Mouse (Mus musculus): ENCODE measurements around the gene 4933428G20Rik. TPM values are rescaled to one million over a fixed set of nuclear protein-coding genes. Genes with fewer than 3 reads are reported as not detected.

Gene 4933428G20Rik
- polyA plus RNA-seq, 1 experiment from 2014 or later, result 0.87 TPM

DNA sequence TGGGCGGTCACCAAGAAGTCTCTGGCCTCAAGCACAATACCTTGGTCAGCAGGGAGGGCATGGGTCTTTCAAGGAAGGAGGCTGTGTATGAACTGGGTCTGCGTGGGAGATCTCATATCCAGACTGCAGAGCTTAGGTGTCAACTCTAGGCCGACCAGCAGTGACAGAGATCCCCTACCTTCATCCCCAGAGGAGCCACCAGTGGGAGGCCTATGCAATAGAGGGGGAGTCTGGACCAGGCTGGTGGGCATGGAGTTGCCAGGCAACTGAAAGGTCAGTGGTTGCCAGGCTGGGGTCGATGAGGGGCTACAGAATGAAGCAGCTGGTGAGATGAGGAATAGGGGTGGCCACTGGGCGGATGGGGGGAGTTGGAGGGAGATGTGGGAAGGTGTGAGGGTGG lies 39.5 kb upstream of the 4933428G20Rik start:
- Histone ChIP-seq H3K36me3 (no peaks in the 10 kb centered on the region), H3K9ac (no peak overlapping the region), H3K9me3 (no peaks in the 10 kb centered on the region), H3K27me3 (peaks cover 86% of the 10 kb centered on the region), H3K4me1 (peaks cover 29% of the 10 kb centered on the region), H3K4me2 (no peak overlapping the region), H3K27ac (no peak overlapping the region), H3K4me3 (no peak overlapping the region)
- WGBS, result 55% methylated on average over 5 of the region's 5 CpGs
- no peak for ATAC-seq (ENCODE audit: borderline replicate concordance, extremely low read depth, low FRiP score, low TSS enrichment)

DNA sequence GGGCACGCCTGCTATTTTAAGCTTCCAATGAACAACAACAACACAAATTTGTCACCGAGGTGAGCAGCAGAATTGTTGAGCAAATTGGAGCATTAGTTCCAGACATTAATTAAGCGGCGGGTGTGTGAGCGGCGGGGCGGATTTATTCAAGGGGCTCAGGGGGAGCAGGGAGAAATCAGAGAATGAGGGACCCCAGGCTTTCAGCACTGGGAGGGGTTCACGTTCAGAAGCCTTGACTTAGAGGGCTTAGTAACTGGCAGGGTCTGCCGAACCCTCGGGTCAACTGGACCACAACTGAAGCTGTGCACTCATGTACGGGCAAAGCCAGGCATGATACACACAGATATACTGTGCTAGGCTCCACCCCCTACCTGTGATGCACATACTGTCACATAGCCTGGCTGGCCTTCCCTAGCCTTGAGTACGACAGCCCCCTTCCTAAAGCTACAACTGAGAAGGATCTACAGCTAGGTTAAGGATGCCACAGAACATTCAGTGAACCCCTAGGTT lies 37.5 kb upstream of the 4933428G20Rik start:
- no peaks in the 10 kb centered on the region for H3K9me3 ChIP-seq
- peak overlapping the region; percentile 31; the same call in 1 of the 2 replicates for H3K4me3 ChIP-seq
- peaks cover 42% of the 10 kb centered on the region for H3K4me1 ChIP-seq
- no peak for ATAC-seq (ENCODE audit: borderline replicate concordance, extremely low read depth, low FRiP score, low TSS enrichment)
- H3K36me3 ChIP-seq, result no peaks in the 10 kb centered on the region
- H3K27me3 ChIP-seq, result peaks cover 86% of the 10 kb centered on the region
- H3K4me2 ChIP-seq, result peak overlapping the region; percentile 60; the same call in 1 of the 2 replicates
- no peak overlapping the region for H3K27ac ChIP-seq
- 34% methylated on average over 12 of the region's 12 CpGs for WGBS
- H3K9ac ChIP-seq, result no peak overlapping the region

DNA sequence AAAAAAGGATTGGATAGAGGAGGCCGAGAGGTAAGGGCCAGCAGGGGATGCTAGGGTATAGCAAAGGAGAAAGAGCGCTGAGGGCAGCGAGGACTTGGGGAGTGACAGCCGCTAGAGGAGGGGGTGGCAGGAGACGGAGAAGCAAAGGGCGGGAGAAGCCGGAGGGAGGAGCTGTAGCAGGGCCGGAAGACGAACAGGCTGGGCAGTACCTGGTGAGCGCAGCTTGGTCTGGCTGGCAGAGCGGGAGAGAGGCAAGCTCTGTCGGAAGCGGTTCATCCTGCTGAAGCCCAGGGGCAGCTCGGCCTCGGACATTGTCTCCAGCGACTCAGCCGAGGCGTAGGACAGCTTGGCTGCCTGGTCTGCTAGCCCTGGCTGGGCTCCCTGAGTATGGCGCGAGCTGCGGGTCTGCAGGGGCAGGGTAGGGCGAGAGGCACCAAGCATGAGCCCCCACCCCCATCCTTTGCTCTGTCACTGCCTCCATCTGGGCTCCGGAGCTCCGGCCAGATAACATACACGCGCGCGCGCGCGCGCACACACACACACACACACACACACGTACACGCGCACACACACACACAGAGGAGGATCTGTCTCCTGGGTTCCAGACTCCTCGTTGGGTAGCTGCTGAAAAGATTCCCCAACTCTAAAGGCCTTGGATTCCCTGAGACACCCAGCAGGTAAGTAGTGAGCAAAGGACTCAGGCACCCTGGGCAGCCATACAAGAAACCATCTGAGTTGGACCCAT lies 36.9 kb upstream of the 4933428G20Rik start:
- H3K27me3 ChIP-seq, result peaks cover 86% of the 10 kb centered on the region
- H3K36me3 ChIP-seq, result no peaks in the 10 kb centered on the region
- peaks cover 47% of the 10 kb centered on the region for H3K4me1 ChIP-seq
- ATAC-seq (ENCODE audit: borderline replicate concordance, extremely low read depth, low FRiP score, low TSS enrichment), result no peak
- H3K4me3 ChIP-seq, result peak overlapping the region; percentile 31
- under 1% methylated on average over 36 of the region's 36 CpGs for WGBS
- H3K9ac ChIP-seq, result peak overlapping the region; percentile 8; the same call in 1 of the 2 replicates
- peak overlapping the region; percentile 60 for H3K4me2 ChIP-seq
- no peak overlapping the region for H3K27ac ChIP-seq
- no peaks in the 10 kb centered on the region for H3K9me3 ChIP-seq

DNA sequence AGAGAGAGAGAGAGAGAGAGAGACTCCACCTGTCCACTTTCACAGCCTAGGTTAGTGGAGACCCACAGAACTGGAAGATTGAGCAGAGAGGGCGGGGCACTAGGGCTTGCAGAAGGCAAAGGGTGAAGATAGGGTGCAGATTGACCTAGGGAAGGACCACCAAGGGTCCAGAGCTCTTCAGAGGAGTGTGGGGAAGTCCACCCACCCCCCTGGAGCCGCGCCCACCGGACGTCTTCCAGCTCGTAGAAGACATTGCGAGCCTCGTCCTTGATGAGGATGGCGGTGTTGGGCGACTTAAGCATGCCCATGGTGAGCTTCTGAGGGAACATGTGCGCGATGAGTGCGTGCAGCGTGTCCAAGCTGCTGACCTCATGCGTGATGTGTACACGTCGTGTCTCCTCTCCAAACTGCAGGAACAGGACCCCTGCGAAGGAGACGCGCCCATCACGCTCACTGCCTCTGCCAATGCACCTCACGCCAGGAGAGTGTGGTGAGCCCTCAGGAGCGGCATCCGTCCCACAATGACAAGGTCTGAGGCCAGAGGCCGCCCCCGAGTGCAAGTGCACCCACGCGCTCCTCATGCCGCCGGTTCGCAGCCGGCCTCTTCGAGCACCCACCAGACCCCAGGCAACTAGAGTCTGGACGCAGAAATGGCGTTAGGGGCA lies 36.1 kb upstream of the 4933428G20Rik start:
- Histone ChIP-seq H3K4me3 (peak overlapping the region; percentile 31), H3K4me1 (peaks cover 51% of the 10 kb centered on the region), H3K27ac (no peak overlapping the region), H3K9me3 (no peaks in the 10 kb centered on the region), H3K4me2 (peak overlapping the region; percentile 60), H3K36me3 (no peaks in the 10 kb centered on the region), H3K9ac (0 out of 2 replicates have a peak overlapping the region, but pooled peaks have one; percentile 8), H3K27me3 (peaks cover 85% of the 10 kb centered on the region)
- WGBS, result 11% methylated on average over 35 of the region's 35 CpGs
- ATAC-seq (ENCODE audit: borderline replicate concordance, extremely low read depth, low FRiP score, low TSS enrichment), result no peak

DNA sequence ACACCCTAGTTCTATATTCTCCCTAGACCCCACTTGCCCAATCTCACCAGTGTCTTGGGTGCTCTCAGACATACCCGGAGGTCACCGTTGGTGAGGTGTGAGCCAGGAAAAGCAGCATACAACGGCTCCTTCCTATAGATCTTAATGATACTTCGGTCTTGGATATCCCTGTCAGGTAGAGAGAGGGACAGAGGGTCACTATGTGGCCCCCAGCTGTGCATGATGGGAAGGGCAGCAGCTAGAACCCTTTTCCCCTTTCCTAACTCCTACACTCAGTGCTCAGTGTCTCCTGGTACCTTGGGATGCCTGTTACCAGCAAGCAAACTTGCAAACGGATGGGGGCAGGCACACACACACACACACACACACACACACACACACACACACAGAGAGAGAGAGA lies 35.5 kb upstream of the 4933428G20Rik start:
- no peaks in the 10 kb centered on the region for H3K36me3 ChIP-seq
- 35% methylated on average over 5 of the region's 5 CpGs for WGBS
- peaks cover 48% of the 10 kb centered on the region for H3K4me1 ChIP-seq
- no peak overlapping the region for H3K27ac ChIP-seq
- H3K27me3 ChIP-seq, result peaks cover 90% of the 10 kb centered on the region
- no peak overlapping the region for H3K4me3 ChIP-seq
- H3K4me2 ChIP-seq, result no peak overlapping the region
- no peak for ATAC-seq (ENCODE audit: borderline replicate concordance, extremely low read depth, low FRiP score, low TSS enrichment)
- H3K9me3 ChIP-seq, result no peaks in the 10 kb centered on the region
- no peak overlapping the region for H3K9ac ChIP-seq

DNA sequence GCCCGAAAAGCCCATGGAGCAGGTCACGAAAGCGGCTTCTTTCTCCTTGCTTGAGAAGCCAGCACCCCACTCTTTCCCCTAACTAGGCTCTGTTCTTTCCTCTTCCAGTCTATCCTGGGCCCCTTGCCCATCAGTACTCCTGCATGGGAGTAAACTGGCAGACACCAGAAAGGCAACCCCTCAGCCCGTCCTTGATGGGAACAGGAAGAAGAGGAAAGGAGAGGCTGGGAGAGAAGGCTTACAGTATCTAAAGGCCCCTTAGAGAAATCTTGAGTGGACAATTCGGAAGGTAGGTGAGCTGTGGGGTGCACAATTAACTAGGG lies 35.1 kb upstream of the 4933428G20Rik start:
- Histone ChIP-seq H3K4me2 (no peak overlapping the region), H3K36me3 (no peaks in the 10 kb centered on the region), H3K4me3 (no peak overlapping the region), H3K9ac (no peak overlapping the region), H3K27ac (no peak overlapping the region), H3K9me3 (no peaks in the 10 kb centered on the region), H3K27me3 (peaks cover 90% of the 10 kb centered on the region), H3K4me1 (peaks cover 44% of the 10 kb centered on the region)
- 25% methylated on average over 5 of the region's 5 CpGs for WGBS
- no peak for ATAC-seq (ENCODE audit: borderline replicate concordance, extremely low read depth, low FRiP score, low TSS enrichment)

DNA sequence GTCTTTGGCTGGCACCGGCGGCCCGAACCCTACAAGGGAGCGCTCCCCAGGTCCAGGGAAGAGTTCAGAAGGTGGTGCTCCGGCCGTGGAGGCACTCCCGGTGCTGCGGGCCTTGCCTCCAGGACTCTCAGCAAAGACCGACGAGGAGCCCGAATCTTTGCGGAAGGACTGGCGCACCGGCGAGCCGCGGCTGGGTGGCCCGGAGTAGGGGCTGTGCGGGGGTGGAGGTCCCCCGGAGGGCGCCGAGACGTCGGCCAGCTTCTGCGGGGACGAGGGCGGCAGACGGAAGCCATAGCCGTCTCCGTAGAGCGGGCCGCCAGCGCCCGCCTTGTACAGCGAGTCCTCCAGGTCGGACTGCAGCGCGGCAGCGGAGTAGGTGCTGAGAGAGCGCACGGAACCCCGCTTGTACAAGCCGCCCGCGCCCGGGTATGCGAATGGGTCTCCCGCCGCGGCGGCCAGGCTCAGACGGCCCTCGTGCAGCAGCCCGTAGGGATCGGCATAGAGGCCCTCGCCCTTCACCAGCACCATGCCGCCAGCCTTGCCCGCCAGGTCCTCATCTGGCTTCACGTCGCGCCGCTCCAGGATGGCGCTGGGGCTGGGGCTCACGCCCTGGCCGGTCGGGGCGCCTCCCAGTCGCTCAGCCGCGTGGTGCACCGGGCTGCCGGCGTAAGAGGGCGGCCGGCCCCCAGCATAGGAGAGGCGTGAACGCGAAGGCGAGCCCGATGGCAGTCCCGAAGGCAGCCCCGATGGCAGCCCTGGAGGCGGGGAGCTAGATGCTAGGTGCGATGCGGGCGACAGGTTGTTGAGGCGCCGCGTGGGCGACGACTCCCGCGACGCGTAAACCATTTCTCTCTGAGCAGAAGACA lies 34.5 kb upstream of the 4933428G20Rik start:
- Histone ChIP-seq H3K9ac (no peak overlapping the region), H3K4me1 (peaks cover 42% of the 10 kb centered on the region), H3K27ac (no peak overlapping the region), H3K9me3 (no peaks in the 10 kb centered on the region), H3K4me3 (peak overlapping the region; percentile 21), H3K4me2 (peak overlapping the region; percentile 46), H3K36me3 (no peaks in the 10 kb centered on the region), H3K27me3 (peaks cover 89% of the 10 kb centered on the region)
- ATAC-seq (ENCODE audit: borderline replicate concordance, extremely low read depth, low FRiP score, low TSS enrichment), result no peak
- 2% methylated on average over 90 of the region's 95 CpGs for WGBS

DNA sequence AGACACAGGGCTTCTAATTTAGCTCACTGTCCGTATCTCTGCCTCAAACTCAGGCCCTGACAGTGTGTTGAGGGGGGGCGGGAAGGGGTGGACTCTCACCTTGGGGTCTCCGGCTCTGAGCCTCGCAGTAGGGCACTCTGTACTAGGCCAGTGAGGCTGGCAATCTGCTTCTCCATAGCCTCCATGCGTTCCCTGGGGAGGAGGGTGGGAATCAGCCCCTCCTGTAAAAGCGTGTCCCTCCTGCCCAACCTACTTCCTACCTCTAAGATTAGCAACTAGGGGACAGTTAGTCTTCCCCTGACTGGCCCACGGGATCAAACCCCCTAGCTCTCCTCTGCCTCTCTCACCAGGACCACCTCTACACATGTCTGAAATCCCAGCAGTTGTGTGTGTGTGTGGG lies 33.5 kb upstream of the 4933428G20Rik start:
- no peak for ATAC-seq (ENCODE audit: borderline replicate concordance, extremely low read depth, low FRiP score, low TSS enrichment)
- H3K4me3 ChIP-seq, result no peak overlapping the region
- H3K27ac ChIP-seq, result no peak overlapping the region
- no peak overlapping the region for H3K4me2 ChIP-seq
- no peaks in the 10 kb centered on the region for H3K9me3 ChIP-seq
- no peaks in the 10 kb centered on the region for H3K36me3 ChIP-seq
- H3K9ac ChIP-seq, result no peak overlapping the region
- H3K27me3 ChIP-seq, result peaks cover 79% of the 10 kb centered on the region
- WGBS, result 19% methylated on average over 7 of the region's 7 CpGs
- peaks cover 42% of the 10 kb centered on the region for H3K4me1 ChIP-seq

DNA sequence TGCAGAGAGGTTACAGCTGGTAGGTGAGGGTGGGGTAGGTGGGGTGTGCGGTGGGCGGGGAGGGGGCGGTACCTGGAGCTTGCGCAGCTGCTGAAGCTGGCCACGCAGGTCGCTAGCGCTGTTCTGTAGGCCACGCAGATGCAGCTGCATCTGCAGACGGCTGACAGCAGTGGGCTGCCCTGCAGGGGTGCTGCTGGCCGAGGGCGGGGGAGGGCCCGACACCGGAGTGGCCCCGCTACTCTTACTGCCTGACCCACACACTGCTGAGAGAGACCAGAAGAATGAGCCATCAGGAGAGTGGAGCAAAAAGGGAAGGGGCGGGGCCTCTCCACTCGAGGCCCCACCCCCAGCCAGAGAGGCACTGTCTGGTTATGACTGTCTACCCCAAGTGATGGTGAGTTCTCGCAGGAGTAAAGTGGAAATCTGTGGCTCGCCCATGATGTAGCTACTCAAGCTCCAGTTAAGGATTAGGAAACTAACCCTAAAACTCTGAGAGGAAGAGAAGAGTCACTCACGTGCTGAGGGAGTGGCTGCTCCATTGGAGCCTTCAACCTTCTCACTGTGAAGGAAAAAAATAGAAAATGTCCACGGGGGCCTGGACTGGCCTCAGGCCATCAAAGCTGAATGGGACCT lies 32.9 kb upstream of the 4933428G20Rik start:
- no peak overlapping the region for H3K4me3 ChIP-seq
- no peak for ATAC-seq (ENCODE audit: borderline replicate concordance, extremely low read depth, low FRiP score, low TSS enrichment)
- H3K4me1 ChIP-seq, result peaks cover 42% of the 10 kb centered on the region
- no peaks in the 10 kb centered on the region for H3K36me3 ChIP-seq
- peak overlapping the region; percentile 86 for H3K4me2 ChIP-seq
- H3K27ac ChIP-seq, result no peak overlapping the region
- H3K9ac ChIP-seq, result no peak overlapping the region
- 4% methylated on average over 20 of the region's 20 CpGs for WGBS
- H3K9me3 ChIP-seq, result no peaks in the 10 kb centered on the region
- peaks cover 73% of the 10 kb centered on the region for H3K27me3 ChIP-seq

DNA sequence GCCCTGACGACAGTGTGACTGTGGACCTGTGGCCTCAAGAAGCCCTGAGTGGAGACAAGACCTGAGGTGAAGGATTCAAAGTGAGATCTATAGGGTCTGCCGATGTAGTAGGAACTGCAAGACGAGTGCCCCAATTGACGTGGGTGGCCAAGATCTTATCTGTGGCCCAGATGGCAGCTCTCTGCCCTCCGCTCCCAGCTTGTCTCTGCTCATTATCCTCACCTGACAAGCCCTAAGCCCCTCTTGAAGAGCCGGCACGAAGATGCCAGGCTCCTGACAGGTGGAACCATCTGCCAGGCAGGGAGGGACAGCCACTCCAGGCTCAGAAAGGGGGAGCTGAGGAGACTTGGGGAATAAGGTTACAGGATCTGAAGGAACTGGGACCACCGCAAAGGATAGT lies 32.2 kb upstream of the 4933428G20Rik start:
- no peak overlapping the region for H3K9ac ChIP-seq
- no peak for ATAC-seq (ENCODE audit: borderline replicate concordance, extremely low read depth, low FRiP score, low TSS enrichment)
- peak overlapping the region; percentile 86 for H3K4me2 ChIP-seq
- peaks cover 66% of the 10 kb centered on the region for H3K27me3 ChIP-seq
- WGBS, result 12% methylated on average over 8 of the region's 8 CpGs
- no peaks in the 10 kb centered on the region for H3K36me3 ChIP-seq
- no peak overlapping the region for H3K27ac ChIP-seq
- no peak overlapping the region for H3K4me3 ChIP-seq
- H3K9me3 ChIP-seq, result no peaks in the 10 kb centered on the region
- H3K4me1 ChIP-seq, result peaks cover 41% of the 10 kb centered on the region

Measured in lung, embryonic 15.5 days (tissue).